Mouse (Mus musculus): ENCODE data around the gene Serpina11.
"Not testable (repeated sequence)": the region's sequence is repeated elsewhere in the genome, so short reads cannot be mapped to it uniquely, and the experiment has no call there.

The Serpina11 gene

DNA sequence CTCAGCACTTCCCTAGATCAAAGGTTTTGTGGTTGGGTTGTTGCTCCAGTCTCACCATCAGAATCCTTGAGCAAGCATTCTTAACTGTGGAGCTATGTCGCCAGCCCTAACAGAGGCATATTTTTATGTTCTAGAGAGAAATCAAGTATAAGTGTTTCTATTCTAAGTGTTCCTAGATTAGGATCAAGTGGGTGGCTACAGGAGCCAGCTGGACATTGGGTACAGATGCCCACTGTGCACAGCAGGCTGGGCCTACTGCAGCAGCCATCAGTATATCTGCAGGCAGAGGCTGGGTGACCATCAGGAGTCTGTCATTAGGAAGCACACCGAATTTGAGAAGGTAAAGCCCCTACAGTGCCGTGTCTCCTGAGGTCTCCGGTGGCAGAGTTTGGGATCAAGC is 18.7 kb downstream of the Serpina11 start:
- DNase-seq (ENCODE audit: low spot score in 2 of 2), result no peak

DNA sequence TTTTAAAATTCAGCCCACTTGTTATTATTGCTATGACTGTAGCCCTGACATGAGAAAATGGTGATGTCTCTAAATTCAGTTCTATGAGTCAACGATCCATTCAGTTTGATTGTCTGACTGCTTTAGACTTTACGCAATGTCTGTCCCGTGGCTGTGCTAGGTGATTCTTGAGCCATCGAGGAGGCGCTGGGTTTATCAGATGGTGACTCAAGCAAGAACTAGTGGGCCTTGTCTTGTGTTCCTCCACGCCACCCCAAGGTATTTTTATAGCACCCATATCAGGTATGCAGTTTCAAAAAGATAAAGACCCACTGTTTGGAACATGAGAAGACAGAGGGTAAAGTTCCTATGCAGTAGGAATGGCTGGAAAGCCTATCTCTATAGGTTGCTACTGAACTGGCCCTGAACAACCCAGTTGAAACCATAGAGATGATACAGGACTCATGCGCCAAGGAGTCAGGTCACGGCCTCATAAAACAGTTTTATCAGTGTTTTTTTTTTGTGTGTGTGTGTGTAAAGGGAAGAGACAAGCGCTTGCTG is 20.1 kb downstream of the Serpina11 start:
- DNase-seq (ENCODE audit: low spot score in 2 of 2), result no peak

GRCm38 (mm10) chr12:103966761-103967160 is 23.0 kb downstream of the Serpina11 start:
- no peak for DNase-seq (ENCODE audit: low spot score in 2 of 2)

DNA sequence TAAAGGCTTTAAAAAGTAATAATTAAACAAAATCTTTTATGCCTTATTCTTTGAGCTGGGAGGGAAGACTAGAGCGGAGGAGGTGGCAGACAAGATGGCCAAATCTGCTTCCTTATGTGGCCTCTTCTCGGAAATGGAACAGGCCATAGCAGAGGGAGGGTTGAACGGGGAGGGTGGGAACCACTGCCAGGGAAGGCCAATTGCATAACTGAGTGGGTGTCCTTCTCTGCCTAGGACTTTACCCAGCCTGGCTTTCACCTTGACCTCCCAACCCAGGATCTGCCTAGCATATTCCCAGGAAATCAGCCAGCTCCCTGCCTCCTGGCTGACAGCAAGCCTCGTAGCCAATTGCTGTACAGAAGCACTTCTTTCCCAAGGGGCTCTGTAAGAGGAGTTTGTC is 26.5 kb downstream of the Serpina11 start:
- DNase-seq (ENCODE audit: low spot score in 2 of 2), result no peak

DNA sequence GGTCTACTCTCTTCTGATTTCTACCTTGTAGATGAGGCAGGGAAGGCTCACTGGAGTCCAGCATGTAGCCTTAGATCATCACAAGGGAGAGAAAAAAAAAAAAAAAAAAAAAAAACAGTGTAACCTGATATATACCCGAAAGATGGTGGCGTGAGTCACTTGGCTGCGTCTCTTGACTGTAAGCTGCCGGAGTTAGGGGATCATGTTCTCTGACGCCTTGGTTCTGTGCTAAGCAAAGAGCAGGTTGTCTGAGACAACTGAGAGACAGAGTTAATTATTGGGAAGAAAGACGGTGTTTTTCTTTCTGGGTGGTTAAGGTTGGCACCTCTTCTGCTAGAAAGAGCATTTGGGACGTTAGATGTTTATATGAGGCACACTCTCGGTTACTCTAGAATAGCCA is 26.9 kb downstream of the Serpina11 start:
- no peak for DNase-seq (ENCODE audit: low spot score in 2 of 2)

- no peak for DNase-seq (ENCODE audit: low spot score in 2 of 2)
These were observed 27.4 kb downstream of the Serpina11 start for GRCm38 (mm10) chr12:103962337-103962736.

DNA sequence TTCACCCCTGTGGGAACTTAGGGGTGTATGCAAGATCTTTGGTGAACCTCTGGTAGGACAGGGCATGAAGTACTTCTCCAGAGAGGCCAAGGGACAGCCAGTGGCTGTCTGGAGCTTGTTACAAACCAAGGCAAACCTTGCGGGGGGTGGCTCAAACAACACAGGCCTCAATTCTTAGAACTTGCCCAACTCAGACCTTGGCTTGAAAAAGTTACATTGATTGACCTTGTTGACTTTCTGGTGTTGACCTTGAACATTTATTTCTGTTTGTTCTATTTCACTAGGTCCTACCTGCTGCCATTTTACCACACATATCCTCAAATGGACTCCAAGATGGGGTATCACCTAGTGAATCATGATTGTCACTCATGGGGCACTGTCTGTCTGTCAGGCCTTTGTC is 28.0 kb downstream of the Serpina11 start:
- no peak for DNase-seq (ENCODE audit: low spot score in 2 of 2)

DNA sequence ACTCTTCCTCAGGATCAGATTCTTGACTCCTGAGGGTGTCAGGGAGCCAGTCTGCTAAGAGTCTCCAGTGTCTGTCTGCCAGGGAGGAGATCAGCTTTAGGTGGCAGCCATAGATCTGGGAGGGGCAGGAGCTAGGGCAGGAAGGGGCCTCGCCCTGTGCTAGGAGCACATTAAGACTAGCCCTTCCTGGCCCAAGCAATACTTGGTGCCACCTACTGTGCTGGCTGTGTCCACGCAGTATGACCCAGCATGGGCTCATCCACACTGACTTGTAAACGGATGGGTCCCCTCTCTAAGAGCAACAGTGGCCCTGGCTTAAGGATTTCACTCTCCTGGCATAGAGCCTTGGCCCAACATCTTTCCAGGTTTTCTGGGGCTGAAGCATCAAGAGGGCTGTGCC is 31.0 kb downstream of the Serpina11 start, which contains the start of gene Serpina1e:
Gene Serpina1e, minus strand, starts transcription at position 178 of the 400 bp plus-strand sequence.
- no peak for DNase-seq (ENCODE audit: low spot score in 2 of 2)

DNA sequence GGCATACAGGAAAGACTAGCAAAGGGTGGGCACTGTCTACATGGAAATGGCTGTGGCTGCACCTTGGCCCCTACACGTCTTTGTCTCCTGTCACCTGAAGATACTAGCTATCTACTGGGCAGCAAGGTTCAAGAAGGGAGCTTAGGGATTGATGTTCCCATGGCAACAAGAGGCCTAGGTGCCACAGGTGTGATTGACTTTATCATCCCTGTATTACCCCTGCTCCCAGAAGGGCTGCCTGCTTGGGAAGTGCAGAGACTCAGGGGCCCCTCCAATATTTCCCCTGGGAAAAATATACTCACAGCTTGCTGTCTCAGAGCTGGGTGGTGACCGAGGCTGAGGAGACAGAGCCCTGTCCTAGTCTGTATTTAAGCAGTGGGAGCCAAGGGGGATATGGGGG is 33.2 kb downstream of the Serpina11 start:
- DNase-seq (ENCODE audit: low spot score in 2 of 2), result not testable (repeated sequence)

DNA sequence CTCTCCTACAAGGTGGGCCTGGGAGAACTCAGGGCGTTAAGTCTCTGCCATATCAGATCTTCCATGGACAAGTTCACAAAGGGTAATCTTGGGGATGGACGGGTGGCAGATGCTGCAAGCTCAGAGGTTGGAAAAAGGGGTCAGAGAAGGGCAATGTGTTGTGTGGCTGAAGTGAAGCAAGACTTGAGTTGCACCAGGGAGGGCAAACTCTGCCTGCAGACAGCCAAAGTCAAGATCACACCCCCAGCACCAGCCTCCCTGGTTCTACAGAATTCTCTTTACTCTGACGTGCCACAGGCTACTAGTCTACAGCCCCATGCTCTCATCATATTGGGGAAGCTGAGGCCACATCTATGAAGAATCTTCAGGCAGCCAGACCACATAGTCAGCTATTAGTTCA is 36.8 kb downstream of the Serpina11 start:
- not testable (repeated sequence) for DNase-seq (ENCODE audit: low spot score in 2 of 2)

DNA sequence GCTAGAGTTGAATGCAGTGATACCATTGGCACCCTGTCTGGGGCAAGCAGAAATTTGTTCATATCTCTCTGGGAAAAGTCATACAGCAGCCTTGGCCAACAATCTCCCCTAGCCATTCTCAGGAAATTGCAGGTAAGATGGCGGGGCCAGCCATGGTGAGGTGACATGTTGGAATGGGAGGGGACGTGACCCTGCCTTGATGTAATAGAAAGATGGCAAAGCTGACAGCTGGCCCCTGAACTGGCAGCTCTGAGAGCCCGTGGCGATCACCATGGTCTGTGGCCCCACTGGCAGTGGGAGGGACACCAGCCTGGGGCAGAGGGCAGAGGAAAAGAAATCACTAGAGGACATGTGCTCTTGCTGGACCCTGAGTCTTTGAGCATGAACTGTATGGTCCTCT is 43.5 kb downstream of the Serpina11 start:
- DNase-seq (ENCODE audit: low spot score in 2 of 2), result no peak

Measured in urinary bladder, adult 18-20 months (tissue).